In the genomic region with DNA sequence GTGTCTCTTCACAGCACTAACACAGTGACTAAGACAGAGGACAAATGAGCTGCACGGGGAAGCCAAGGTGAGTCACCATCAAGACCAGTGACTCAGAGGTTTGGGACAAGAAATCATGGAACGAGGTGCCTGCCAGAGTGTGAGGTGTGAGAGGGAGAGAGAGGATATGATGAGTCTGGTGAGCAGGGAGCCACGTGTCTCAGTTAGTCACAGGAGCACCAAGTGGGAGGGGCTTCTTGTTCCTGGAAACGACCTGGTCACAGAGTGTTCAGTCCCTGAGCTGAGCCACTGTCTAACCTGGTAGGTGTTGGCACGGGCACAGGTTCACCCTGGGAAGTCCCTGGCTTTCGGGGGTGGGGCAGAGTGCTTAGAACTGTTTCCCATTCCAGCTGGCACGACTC, we compare ENCODE assay signal across 8 mouse cellular contexts. TPM values are rescaled to one million over a fixed set of nuclear protein-coding genes. Genes with fewer than 3 reads are reported as not detected.
A peak's percentile ranks its signal among the peaks of the same experiment; 100 is the strongest.
DNase-seq lines count a peak whose midpoint lies in the region; ATAC-seq lines count a peak whose summit lies in the region.

No protein-coding gene starts in this region.

- WGBS in large intestine, adult 2 months = 13% methylated on average over 7 of the region's 7 CpGs

- DNase-seq in frontal cortex, postnatal 14 days (ENCODE audit: low spot score in 2 of 2) = no peak
- DNase-seq in ovary, adult 18-20 months (ENCODE audit: low spot score) = peak; percentile 16
- DNase-seq in ovary, postnatal 10 days (ENCODE audit: low spot score) = no peak
- peak; percentile 48 to 53 for DNase-seq in cerebellum, postnatal 36 days
- DNase-seq in large intestine, adult 2 months (ENCODE audit: low read depth, low spot score) = peak; percentile 87
- DNase-seq in urinary bladder, postnatal 36 days (ENCODE audit: low spot score in 2 of 2) = peak; percentile 20 to 41
- no peak for DNase-seq in thymus, postnatal 36 days

- peak; percentile 81 for ATAC-seq in frontal cortex, adult (ENCODE audit: low TSS enrichment)

RNA-seq across cellular contexts. Expression of gene Efhd2, which starts 54.2 kb away (rescaled TPM):
- polyA plus RNA-seq in large intestine, adult 2 months (2012; rRNA removed) = 252 and 270 TPM in 2 replicates

Comparison
In these comparisons a context has a peak if more than half of its experiments do, and no peak if none do; other contexts are left out.
1. DNase-seq: peak in ovary, adult 18-20 months (single experiment), cerebellum, postnatal 36 days (2 of 2), large intestine, adult 2 months (single experiment) and urinary bladder, postnatal 36 days (2 of 2); none in frontal cortex, postnatal 14 days (0 of 2), ovary, postnatal 10 days (single experiment) and thymus, postnatal 36 days (0 of 2).